Mouse (Mus musculus) frontal cortex, adult 2 months (tissue): ENCODE data around the gene Cdkn1c. TPM values are rescaled to one million over a fixed set of nuclear protein-coding genes. Genes with fewer than 3 reads are reported as not detected.

ENCODE experiments used
- DNase-seq, 2 experiments: peaks; one replicate each; pipeline ENCODE4 v3.0.0; 2022; ENCODE audit warnings: low spot score in 1 of 2; ENCODE audit errors: extremely low spot score in 1 of 2
- polyA plus RNA-seq: library from polyadenylated mRNA; depleted of rRNA; stranded (reverse); fragments of >200 nt; gene quantifications from 2 replicates; pipeline ENCODE4 v1.2.3, GENCODE M21; 2012; rRNA removed

Gene Cdkn1c
- 9.1 and 10.3 TPM in 2 replicates for polyA plus RNA-seq

GRCm38 (mm10) chr7:143460874-143461273 is at the start of gene Cdkn1c:
Gene Cdkn1c (minus strand): TSS chr7:143461050.
- DNase-seq: peak; percentile 60 to 82

GRCm38 (mm10) chr7:143509566-143509965 is 48.7 kb upstream of the Cdkn1c start:
- DNase-seq: no peak

- peak in 1 of 2 experiments; percentile 70 for DNase-seq
Measured at GRCm38 (mm10) chr7:143506675-143507074, 45.8 kb upstream of the Cdkn1c start.

- DNase-seq: no peak
Measured at GRCm38 (mm10) chr7:143506271-143506670, 45.4 kb upstream of the Cdkn1c start.

GRCm38 (mm10) chr7:143505823-143506222 is 45.0 kb upstream of the Cdkn1c start:
- DNase-seq: peak; percentile 29 to 80

- no peak for DNase-seq
Measured at GRCm38 (mm10) chr7:143505411-143505810, 44.6 kb upstream of the Cdkn1c start.

- DNase-seq: no peak
Measured at GRCm38 (mm10) chr7:143503926-143504325, 43.1 kb upstream of the Cdkn1c start.

GRCm38 (mm10) chr7:143502418-143503200 is 41.8 kb upstream of the Cdkn1c start, which contains the start of gene Phlda2:
Gene Phlda2 (minus strand): TSS chr7:143503150.
- no peak for DNase-seq

- DNase-seq: peak in 1 of 2 experiments; percentile 21
Measured at GRCm38 (mm10) chr7:143501643-143502417, 41.0 kb upstream of the Cdkn1c start.

GRCm38 (mm10) chr7:143500912-143501311 is 40.1 kb upstream of the Cdkn1c start:
- no peak for DNase-seq

GRCm38 (mm10) chr7:143498584-143498983 is 37.7 kb upstream of the Cdkn1c start:
- no peak for DNase-seq

GRCm38 (mm10) chr7:143495104-143495961 is 34.5 kb upstream of the Cdkn1c start:
- no peak for DNase-seq

- no peak for DNase-seq
Measured at GRCm38 (mm10) chr7:143493616-143494126, 32.8 kb upstream of the Cdkn1c start.

GRCm38 (mm10) chr7:143489735-143490134 is 28.9 kb upstream of the Cdkn1c start:
- no peak for DNase-seq

- DNase-seq: no peak
Measured at GRCm38 (mm10) chr7:143482541-143482940, 21.7 kb upstream of the Cdkn1c start.

- no peak for DNase-seq
Measured at GRCm38 (mm10) chr7:143481806-143482387, 21.0 kb upstream of the Cdkn1c start.

- DNase-seq: peak in 1 of 2 experiments; percentile 64
Measured at GRCm38 (mm10) chr7:143480498-143480897, 19.6 kb upstream of the Cdkn1c start.

GRCm38 (mm10) chr7:143477800-143478199 is 16.9 kb upstream of the Cdkn1c start:
- no peak for DNase-seq

- DNase-seq: no peak
Measured at GRCm38 (mm10) chr7:143476702-143477335, 16.0 kb upstream of the Cdkn1c start.

GRCm38 (mm10) chr7:143475876-143476275 is 15.0 kb upstream of the Cdkn1c start:
- no peak for DNase-seq
